Mouse (Mus musculus) midbrain, embryonic 16.5 days (tissue): ENCODE data around the gene Pde4b. TPM values are rescaled to one million over a fixed set of nuclear protein-coding genes. Genes with fewer than 3 reads are reported as not detected.
A peak's percentile ranks its signal among the peaks of the same experiment; 100 is the strongest.

Experiments
- ATAC-seq: fragments of 200-750 bp; cut with Nextera tagmentation; 2 replicates; pipeline ENCODE4 v1.8.0; 2017; ENCODE audit warnings: moderate TSS enrichment
- H3K27ac ChIP-seq: fragments of 300-500 bp; sonication (generic); 2 replicates; pipeline ENCODE4 v1.5.1; 2014; ENCODE audit warnings: mild to moderate bottlenecking, low read length, mixed read lengths
- H3K27me3 ChIP-seq: fragments of 300-500 bp; sonication (generic); 2 replicates; pipeline ENCODE4 v1.6.1; 2014; ENCODE audit warnings: low read depth, low read length, mixed read lengths; ENCODE audit not compliant: control insufficient read depth, insufficient read depth
- H3K36me3 ChIP-seq: fragments of 300-500 bp; sonication (generic); 2 replicates; pipeline ENCODE4 v1.6.1; 2014; ENCODE audit warnings: mild to moderate bottlenecking, low read length, moderate library complexity, mixed read lengths; ENCODE audit not compliant: control insufficient read depth, insufficient read depth
- H3K4me1 ChIP-seq: fragments of 300-500 bp; sonication (generic); 2 replicates; pipeline ENCODE4 v1.6.1; 2014; ENCODE audit warnings: mild to moderate bottlenecking, low read length, mixed read lengths; ENCODE audit not compliant: control insufficient read depth, insufficient read depth
- H3K4me2 ChIP-seq: fragments of 300-500 bp; sonication (generic); 2 replicates; pipeline ENCODE4 v1.6.1; 2014; ENCODE audit warnings: mild to moderate bottlenecking, low read length, mixed read lengths
- H3K4me3 ChIP-seq: fragments of 300-500 bp; sonication (generic); 2 replicates; pipeline ENCODE4 v1.5.1; 2014; ENCODE audit warnings: low read depth, mild to moderate bottlenecking, low read length, moderate library complexity, mixed read lengths
- H3K9ac ChIP-seq: fragments of 300-500 bp; sonication (generic); 2 replicates; pipeline ENCODE4 v1.6.1; 2014; ENCODE audit warnings: low read depth, low read length, mixed read lengths
- H3K9me3 ChIP-seq: fragments of 300-500 bp; sonication (generic); replicated peaks from 2 replicates; pipeline ENCODE4 v1.6.1; 2014; ENCODE audit warnings: mild to moderate bottlenecking, low read length, mixed read lengths; ENCODE audit not compliant: control insufficient read depth, poor library complexity, severe bottlenecking
- WGBS: fragments of 180-500 bp; shearing (Covaris S2); extraction: QIAGEN DNeasy Blood & Tissue Kit; methylation state at CpG from one replicate; pipeline ENCODE4 v1.1.7; 2014; 5-methylcytosine and 5-hydroxymethylcytosine counted together
- polyA plus RNA-seq: library from polyadenylated mRNA; unstranded; fragments of >200 nt; fragmentation: Nextera tagmentation; extraction: Ambion mirVana; gene quantifications from 2 replicates; pipeline ENCODE4 v1.2.1, GENCODE M21; 2015

Pde4b gene
- polyA plus RNA-seq, 1 experiment from 2014 or later = 64.5 TPM

DNA sequence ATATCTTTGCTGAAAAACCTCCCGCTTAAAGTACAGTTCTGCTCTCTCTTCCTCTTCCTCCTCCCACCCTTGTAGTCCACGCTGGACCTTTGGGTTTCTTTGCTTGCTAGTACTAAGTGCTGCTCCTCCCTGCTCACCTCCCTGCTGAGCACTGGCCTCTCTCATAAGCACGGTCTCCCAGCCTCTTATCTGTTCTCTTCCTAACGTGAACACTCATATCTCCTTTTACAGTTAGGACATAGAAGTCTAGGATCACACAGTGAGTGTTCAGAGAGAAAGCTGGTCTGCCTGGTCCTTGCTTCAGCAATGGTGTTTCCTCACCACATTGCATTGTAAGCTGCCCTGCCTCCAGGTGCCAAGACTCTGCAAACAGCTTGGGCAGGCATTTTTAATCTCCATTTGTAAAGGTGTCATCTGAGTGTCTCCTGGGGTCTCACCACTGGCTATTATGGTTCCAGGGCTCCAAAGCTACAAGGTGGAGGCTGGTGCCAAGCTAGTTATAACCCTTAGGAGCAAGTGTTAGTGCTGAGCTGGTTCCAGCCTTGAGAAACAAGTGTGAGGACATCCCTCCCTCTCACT is 480.4 kb downstream of the Pde4b start:
- no peak for ATAC-seq
- H3K27me3 ChIP-seq = no peaks in the 10 kb centered on the region; the same call in 1 of the 2 replicates
- H3K4me3 ChIP-seq = no peak overlapping the region
- H3K4me2 ChIP-seq = no peak overlapping the region
- H3K4me1 ChIP-seq = peaks cover 26% of the 10 kb centered on the region
- no peak overlapping the region for H3K9ac ChIP-seq
- no peak overlapping the region for H3K27ac ChIP-seq
- H3K9me3 ChIP-seq = no peaks in the 10 kb centered on the region
- 22% methylated on average over 4 of the region's 4 CpGs for WGBS
- H3K36me3 ChIP-seq = no peaks in the 10 kb centered on the region

DNA sequence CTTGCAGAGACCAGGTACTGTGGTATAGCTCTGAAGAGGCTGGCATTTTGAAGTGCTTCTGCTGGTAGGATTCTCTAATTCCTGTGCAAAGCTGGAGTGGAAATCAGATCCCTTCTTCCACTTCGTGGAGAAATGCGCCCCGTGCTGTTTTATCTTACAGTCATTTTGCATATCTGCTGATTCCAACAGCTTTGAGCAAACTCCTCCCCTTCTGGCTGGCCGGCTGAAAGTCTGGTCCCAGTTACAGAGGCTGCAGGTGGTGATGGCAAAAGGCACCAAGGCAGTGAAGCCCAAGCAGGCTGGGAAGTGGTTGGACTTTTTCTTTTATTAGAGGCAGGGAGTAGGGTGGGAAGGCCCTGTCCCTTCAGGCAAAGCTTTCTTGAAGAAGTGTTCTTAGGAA is 481.2 kb downstream of the Pde4b start:
- H3K4me2 ChIP-seq = no peak overlapping the region
- H3K9ac ChIP-seq = no peak overlapping the region
- H3K27ac ChIP-seq = no peak overlapping the region; the same call in 1 of the 2 replicates
- no peaks in the 10 kb centered on the region; the same call in 1 of the 2 replicates for H3K27me3 ChIP-seq
- 8% methylated on average over 4 of the region's 4 CpGs for WGBS
- no peak for ATAC-seq
- H3K4me1 ChIP-seq = peaks cover 26% of the 10 kb centered on the region
- H3K36me3 ChIP-seq = no peaks in the 10 kb centered on the region
- no peak overlapping the region for H3K4me3 ChIP-seq
- H3K9me3 ChIP-seq = no peaks in the 10 kb centered on the region

DNA sequence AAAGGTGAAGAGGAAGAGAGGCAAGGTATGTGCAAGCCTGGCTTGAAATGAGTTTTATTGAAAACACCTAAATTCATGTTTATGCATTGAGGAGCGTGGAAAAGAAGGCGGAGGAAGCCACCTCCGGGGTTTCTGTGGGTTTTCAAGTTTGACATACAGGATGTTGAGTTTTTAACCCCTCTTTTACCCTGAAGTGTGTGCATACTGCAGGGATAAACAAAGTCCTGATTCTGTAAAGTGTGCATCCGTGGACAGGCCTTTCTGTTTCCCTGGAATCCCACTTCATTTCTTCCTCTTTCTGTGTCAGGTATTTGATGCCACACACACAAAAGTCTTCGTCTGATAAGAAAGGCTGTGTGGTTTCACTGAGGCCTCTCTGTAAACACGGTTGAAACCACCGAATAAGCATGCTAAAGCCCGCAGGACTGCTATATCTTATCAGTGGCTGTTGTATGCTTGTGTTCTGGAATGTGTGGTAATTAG is 481.8 kb downstream of the Pde4b start:
- H3K4me1 ChIP-seq = peaks cover 26% of the 10 kb centered on the region
- H3K9me3 ChIP-seq = no peaks in the 10 kb centered on the region
- no peak overlapping the region for H3K4me3 ChIP-seq
- H3K27ac ChIP-seq = no peak overlapping the region
- no peaks in the 10 kb centered on the region; the same call in 1 of the 2 replicates for H3K27me3 ChIP-seq
- no peaks in the 10 kb centered on the region for H3K36me3 ChIP-seq
- H3K9ac ChIP-seq = no peak overlapping the region
- 29% methylated on average over 8 of the region's 8 CpGs for WGBS
- ATAC-seq = no peak
- no peak overlapping the region for H3K4me2 ChIP-seq

DNA sequence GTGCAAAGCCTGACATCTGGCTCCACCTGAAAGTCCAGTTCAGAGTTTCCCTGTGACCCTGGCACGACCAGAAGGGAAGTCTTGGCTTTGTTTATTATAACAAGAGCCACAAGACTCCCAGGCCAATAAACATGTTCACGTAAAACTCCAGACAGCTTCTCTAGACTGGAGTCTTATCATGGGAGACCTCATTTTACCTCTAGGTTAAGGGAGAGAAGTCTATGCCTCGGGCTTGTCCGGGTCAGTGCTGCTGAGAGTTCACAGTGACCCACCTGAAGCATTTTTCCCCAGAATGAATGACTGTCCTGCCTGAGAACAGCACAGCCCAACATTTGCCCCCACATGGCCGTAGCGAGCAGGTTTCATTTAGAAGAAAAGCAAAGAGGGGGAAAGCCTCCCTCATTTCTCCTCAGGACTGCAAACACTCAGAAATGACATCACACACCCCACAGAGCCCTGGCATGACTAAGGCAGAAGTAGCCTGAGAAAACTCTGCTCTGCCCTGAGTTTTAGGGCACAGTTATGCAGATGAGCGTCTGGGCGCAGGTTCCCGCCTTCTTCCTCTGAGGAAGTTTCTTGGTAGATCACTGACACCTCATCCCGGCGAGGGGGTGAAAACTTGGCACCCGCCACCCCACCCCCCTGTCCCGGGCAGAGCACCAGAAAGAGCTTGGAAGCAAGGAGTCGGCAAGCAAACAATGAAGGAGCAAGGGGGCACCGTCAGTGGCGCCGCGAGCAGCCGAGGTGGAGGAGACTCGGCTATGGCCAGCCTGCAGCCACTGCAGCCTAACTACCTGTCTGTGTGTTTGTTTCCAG is 482.8 kb downstream of the Pde4b start:
- H3K27ac ChIP-seq = peak overlapping the region; percentile 60
- peak overlapping the region; percentile 53 for H3K9ac ChIP-seq
- peak overlapping the region; percentile 41 for H3K4me3 ChIP-seq
- no peaks in the 10 kb centered on the region; the same call in 1 of the 2 replicates for H3K27me3 ChIP-seq
- H3K9me3 ChIP-seq = no peaks in the 10 kb centered on the region
- peak; percentile 65 for ATAC-seq
- peaks cover 26% of the 10 kb centered on the region for H3K4me1 ChIP-seq
- peak overlapping the region; percentile 81 for H3K4me2 ChIP-seq
- WGBS = 3% methylated on average over 20 of the region's 20 CpGs
- no peaks in the 10 kb centered on the region for H3K36me3 ChIP-seq

DNA sequence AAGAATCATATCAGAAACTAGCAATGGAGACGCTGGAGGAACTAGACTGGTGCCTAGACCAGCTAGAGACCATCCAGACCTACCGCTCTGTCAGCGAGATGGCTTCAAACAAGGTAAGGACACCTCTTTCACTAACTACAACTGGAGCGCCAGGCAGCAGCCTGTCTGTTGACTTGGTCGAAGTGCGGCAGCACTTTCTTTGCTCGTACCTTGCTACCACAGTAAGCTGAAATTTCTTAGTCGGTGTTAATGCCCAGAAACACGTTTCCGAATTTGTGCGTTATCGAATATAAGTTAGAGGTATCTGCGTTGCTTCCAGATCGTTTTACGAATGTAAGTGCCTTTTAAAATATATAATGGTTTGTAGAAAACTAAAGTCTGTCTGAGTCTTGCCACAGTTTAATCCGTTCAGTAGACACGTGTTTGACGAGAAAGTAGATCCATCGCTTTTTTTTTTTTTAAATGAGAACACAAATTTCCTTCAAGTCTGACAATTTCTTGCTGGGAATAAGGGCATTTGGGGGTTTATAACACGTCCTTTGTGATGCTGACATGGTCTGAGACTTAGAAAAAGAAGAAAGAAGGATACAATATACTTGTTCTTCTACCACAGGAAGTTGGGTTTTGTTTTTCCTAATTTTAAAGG is 483.5 kb downstream of the Pde4b start:
- H3K36me3 ChIP-seq = no peaks in the 10 kb centered on the region
- ATAC-seq = no peak
- peak overlapping the region; percentile 81 for H3K4me2 ChIP-seq
- no peaks in the 10 kb centered on the region; the same call in 1 of the 2 replicates for H3K27me3 ChIP-seq
- peaks cover 26% of the 10 kb centered on the region for H3K4me1 ChIP-seq
- peak overlapping the region; percentile 41 for H3K4me3 ChIP-seq
- peak overlapping the region; percentile 60 for H3K27ac ChIP-seq
- no peaks in the 10 kb centered on the region for H3K9me3 ChIP-seq
- H3K9ac ChIP-seq = peak overlapping the region; percentile 53
- 4% methylated on average over 20 of the region's 20 CpGs for WGBS

DNA sequence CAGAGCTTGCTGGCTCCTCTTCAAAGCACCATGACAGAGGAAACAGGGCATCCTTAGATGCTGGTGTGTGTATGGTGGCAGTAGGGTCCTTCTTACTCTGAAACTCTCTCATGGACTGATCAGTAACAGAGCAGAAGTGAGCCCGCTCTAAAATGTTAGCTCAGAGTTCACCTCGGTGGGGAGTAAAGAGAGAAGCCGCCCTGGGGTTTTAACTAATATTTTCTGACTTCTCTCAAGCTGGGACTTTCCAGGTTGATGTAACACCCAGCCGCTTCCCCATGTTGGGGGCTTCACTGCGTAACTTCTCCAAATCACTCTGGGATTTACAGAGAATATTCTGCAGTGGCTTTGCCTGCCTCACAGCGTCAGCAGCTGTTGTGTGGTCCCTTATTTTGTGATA is 484.7 kb downstream of the Pde4b start:
- 81% methylated on average over 6 of the region's 6 CpGs for WGBS
- Histone ChIP-seq H3K4me2 (peak overlapping the region; percentile 30; the same call in 1 of the 2 replicates), H3K36me3 (no peaks in the 10 kb centered on the region), H3K9ac (no peak overlapping the region), H3K9me3 (no peaks in the 10 kb centered on the region), H3K27ac (no peak overlapping the region), H3K27me3 (no peaks in the 10 kb centered on the region; the same call in 1 of the 2 replicates), H3K4me1 (peaks cover 23% of the 10 kb centered on the region), H3K4me3 (no peak overlapping the region)
- ATAC-seq = no peak

DNA sequence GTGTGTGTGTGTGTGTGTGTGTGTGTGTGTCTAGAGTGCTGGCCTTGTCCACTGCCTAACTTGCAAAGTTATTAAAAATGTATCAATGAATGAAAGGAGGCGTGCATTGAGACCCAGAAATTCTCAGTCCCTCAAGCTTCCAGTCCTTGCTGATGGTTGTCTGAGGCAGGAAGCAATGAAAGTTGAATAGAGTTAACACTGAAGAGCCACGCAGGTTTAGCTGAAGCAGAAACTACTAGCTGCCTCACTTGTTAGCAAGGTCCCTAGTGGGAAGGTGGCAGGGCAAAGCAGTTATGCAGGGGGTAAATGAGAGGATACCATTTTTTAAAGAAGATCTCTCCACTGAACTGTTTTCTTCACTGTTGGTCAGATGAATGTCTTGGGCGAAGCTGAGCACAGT is 485.2 kb downstream of the Pde4b start:
- Histone ChIP-seq H3K9me3 (no peaks in the 10 kb centered on the region), H3K4me1 (peaks cover 23% of the 10 kb centered on the region), H3K27me3 (no peaks in the 10 kb centered on the region; the same call in 1 of the 2 replicates), H3K27ac (no peak overlapping the region), H3K4me3 (no peak overlapping the region), H3K36me3 (no peaks in the 10 kb centered on the region), H3K4me2 (peak overlapping the region; percentile 14; the same call in 1 of the 2 replicates), H3K9ac (no peak overlapping the region)
- 83% methylated on average over 3 of the region's 3 CpGs for WGBS
- ATAC-seq = no peak

DNA sequence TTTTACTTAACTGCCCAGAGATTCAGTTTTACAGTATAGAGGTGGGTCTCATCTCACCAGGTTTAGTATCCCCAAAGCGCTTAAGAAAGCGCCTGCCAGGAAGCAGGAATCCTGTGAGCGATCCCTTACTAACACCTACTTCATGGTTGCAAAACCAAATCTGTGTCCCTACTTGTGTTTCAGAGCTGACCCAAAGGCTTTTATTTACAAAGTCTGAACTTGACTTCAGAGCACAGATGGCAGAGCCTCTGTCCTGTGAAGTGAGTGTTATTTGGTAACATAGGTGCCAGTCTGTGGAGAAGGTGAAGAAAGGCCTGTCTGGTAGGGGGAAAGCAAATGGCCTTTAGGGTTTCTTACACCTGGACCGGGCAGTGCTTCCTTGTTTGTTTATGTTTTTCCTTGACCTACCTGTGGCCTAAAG is 486.0 kb downstream of the Pde4b start:
- no peak overlapping the region for H3K9ac ChIP-seq
- H3K36me3 ChIP-seq = no peaks in the 10 kb centered on the region
- no peak overlapping the region for H3K4me3 ChIP-seq
- H3K27me3 ChIP-seq = no peaks in the 10 kb centered on the region; the same call in 1 of the 2 replicates
- H3K4me2 ChIP-seq = no peak overlapping the region
- H3K9me3 ChIP-seq = no peaks in the 10 kb centered on the region
- WGBS = 90% methylated on average over 4 of the region's 4 CpGs
- H3K27ac ChIP-seq = no peak overlapping the region
- H3K4me1 ChIP-seq = peaks cover 22% of the 10 kb centered on the region
- ATAC-seq = no peak
